Mouse (Mus musculus) stomach, postnatal 0 days (tissue): ENCODE results near the gene Usp22.

ENCODE experiments used
- CTCF ChIP-seq: IDR thresholded peaks from 2 replicates; pipeline ENCODE4 v1.5.1; 2016; ENCODE audit warnings: antibody characterized with exemption, low read depth, mild to moderate bottlenecking, moderate library complexity
- EP300 ChIP-seq: optimal IDR thresholded peaks from 2 replicates; pipeline ENCODE3; 2016; ENCODE audit warnings: antibody characterized with exemption

- TF ChIP-seq EP300 (no peak), CTCF (no peak)
Measured at GRCm38 (mm10) chr11:61207487-61208246, 32.8 kb upstream of the Usp22 start, which contains the start of gene Aldh3a1.
